Mouse (Mus musculus): ENCODE measurements around the gene Ica1l.

- TF ChIP-seq POLR2A (IDR thresholded peaks at IDR 0.05; ENCODE audit: insufficient read depth, low read depth, low read length) (no peak), CTCF (IDR thresholded peaks at IDR 0.05; ENCODE audit: insufficient read depth, low read depth, low read length) (no peak)
Measured at GRCm38 (mm10) chr1:59995646-59996045, 47.3 kb downstream of the Ica1l start.
